Mouse (Mus musculus) layer of hippocampus, adult 8-10 months (tissue): Measurements from ENCODE around the gene Frmd4a. TPM values are rescaled to one million over a fixed set of nuclear protein-coding genes. Genes with fewer than 3 reads are reported as not detected.

Experiments
- DNase-seq, 2 experiments: peaks; one replicate each; pipeline ENCODE4 v3.0.0; 2022; ENCODE audit warnings: low spot score in 2 of 2
- total RNA-seq, 4 experiments: library from RNA; stranded (reverse); gene quantifications; 2 replicates each; pipeline ENCODE4 v1.2.4; 2022

Frmd4a gene
- total RNA-seq, 4 experiments from 2014 or later = 64.6 to 84.7 (median 74.6) TPM

GRCm38 (mm10) chr2:4477311-4477710 is 459.8 kb downstream of the Frmd4a start:
- no peak for DNase-seq

GRCm38 (mm10) chr2:4480180-4480579 is 462.7 kb downstream of the Frmd4a start:
- DNase-seq = no peak

GRCm38 (mm10) chr2:4481154-4481553 is 463.6 kb downstream of the Frmd4a start:
- no peak for DNase-seq

GRCm38 (mm10) chr2:4486185-4486584 is 468.7 kb downstream of the Frmd4a start:
- peak in 1 of 2 experiments; percentile 59 for DNase-seq

- DNase-seq = no peak
These were observed 469.8 kb downstream of the Frmd4a start for GRCm38 (mm10) chr2:4487280-4487679.

GRCm38 (mm10) chr2:4490845-4491244 is 473.3 kb downstream of the Frmd4a start:
- DNase-seq = no peak

GRCm38 (mm10) chr2:4492485-4493481 is 475.3 kb downstream of the Frmd4a start:
- peak; percentile 61 to 82 for DNase-seq

- no peak for DNase-seq
These were observed 477.0 kb downstream of the Frmd4a start for GRCm38 (mm10) chr2:4494478-4494877.

- no peak for DNase-seq
These were observed 481.7 kb downstream of the Frmd4a start for GRCm38 (mm10) chr2:4499257-4499656.

GRCm38 (mm10) chr2:4499916-4500315 is 482.4 kb downstream of the Frmd4a start:
- DNase-seq = peak; percentile 38 to 59

GRCm38 (mm10) chr2:4501257-4502027 is 483.9 kb downstream of the Frmd4a start:
- DNase-seq = no peak

- peak in 1 of 2 experiments; percentile 52 for DNase-seq
These were observed 486.9 kb downstream of the Frmd4a start for GRCm38 (mm10) chr2:4504413-4504812.

- DNase-seq = no peak
These were observed 488.2 kb downstream of the Frmd4a start for GRCm38 (mm10) chr2:4505695-4506094.

- DNase-seq = no peak
These were observed 489.1 kb downstream of the Frmd4a start for GRCm38 (mm10) chr2:4506659-4507058.

GRCm38 (mm10) chr2:4507887-4508615 is 490.5 kb downstream of the Frmd4a start:
- DNase-seq = no peak

GRCm38 (mm10) chr2:4508959-4509615 is 491.6 kb downstream of the Frmd4a start:
- no peak for DNase-seq

GRCm38 (mm10) chr2:4509739-4510138 is 492.2 kb downstream of the Frmd4a start:
- DNase-seq = no peak

- no peak for DNase-seq
These were observed 492.9 kb downstream of the Frmd4a start for GRCm38 (mm10) chr2:4510208-4511079.

GRCm38 (mm10) chr2:4511080-4511386 is 493.5 kb downstream of the Frmd4a start:
- no peak for DNase-seq

- no peak for DNase-seq
These were observed 495.1 kb downstream of the Frmd4a start for GRCm38 (mm10) chr2:4512607-4513006.
